Mouse (Mus musculus) hindlimb bud, embryonic 11.5 days (tissue): ENCODE measurements at regions not wholly inside any gene's neighbourhood (a gene's known extent, or its start where the extent isn't known, plus 50 kb on each side); places are given as distances from the start of the nearest gene placed in this dataset.

Experiments
- DNase-seq: peaks from one replicate; pipeline ENCODE4 v3.0.0-alpha.2; 2012; ENCODE audit warnings: low read depth, low spot score; ENCODE audit errors: extremely low spot score

DNA sequence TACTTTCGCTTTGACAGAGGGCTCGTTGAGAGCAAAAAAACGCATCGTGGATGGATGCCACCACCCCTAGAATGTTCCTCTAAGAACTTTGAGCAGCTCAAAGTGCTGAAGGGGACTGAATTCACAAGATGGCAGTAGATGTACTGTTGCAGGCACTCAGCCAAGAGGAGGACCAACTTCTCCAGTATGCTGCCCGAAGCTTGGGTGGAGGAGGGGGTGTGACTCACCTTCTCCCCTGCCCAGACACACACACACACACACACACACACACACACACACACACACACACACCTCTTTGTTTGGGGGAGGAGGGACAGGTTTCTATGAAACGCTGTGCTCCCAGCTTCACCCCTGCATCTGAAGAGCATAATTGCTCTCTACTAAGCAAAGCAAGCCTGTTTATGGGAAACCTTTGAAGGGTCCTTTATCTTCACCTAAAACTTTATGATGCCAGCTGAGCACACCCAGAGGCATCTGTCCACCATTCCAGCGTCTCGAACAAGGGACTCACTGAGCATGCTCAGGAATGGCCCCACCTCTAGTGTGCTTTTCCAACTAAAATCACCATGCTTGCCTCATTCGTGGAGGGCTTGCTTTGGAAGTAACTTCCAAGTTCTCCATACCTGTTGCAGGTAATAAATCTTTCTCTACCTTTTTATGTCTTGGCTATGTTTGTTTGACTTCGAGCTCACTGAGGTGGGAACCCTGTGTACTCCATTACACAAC lies 126.8 kb upstream of the Rreb1 start:
- DNase-seq = no peak

DNA sequence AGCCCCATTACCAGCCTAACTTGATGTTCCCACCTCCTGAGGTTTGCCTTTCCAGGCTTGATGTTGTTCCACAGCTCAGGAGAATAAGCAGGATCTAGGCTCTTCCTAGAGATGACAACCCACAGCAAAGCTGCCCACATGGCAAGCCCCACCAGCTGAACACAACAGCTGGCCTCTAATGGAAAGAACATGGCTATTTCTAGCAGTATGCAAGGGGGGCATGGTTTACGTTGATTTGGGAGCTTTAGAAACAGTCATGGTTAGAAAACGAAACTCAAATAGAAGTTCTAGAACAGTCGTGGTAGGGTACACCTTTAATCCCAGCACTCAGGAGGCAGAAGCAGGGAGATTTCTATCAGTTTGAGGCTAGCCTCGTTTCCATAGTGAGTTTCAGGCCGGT lies 123.5 kb upstream of the Rreb1 start:
- DNase-seq = no peak

DNA sequence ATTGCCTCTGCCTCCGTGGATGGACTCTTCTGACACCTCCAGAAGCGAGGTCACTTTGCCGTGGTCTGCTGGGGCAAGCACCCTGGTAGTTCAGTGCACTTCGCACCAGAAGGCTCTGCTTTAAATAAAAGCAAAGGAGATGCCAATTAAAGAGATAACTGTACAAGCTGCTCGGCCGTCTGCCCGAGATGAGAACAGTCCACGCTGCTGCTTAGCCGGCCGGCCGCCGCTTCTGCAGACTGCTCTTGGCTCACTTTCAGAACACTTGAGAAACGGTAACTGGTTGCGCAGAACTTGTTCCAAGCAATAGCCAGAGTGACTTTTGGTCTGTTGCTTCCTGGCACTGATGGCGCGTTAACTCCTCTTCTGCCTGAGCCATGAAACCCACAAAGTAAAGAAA lies 121.0 kb upstream of the Rreb1 start:
- DNase-seq = no peak

DNA sequence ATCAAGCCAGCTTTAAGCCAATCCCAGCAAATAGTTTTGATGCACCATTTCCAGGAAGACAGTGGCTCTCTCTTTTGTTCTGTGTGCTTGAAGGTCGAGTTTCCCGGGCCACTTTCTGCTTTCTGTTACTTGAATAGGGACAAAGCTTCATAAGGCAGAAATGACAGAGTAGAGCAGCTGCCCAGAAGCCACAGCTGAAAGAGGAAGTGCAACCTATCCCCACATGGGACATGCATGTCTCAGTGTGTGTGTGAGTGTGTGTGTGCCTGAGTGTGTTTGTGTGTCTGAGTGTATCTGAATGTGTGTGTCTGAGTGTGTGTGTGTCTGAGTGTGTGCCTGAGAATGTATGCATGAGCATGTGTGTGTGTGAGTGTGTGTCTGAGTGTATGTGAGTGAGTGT lies 120.2 kb upstream of the Rreb1 start:
- DNase-seq = no peak

DNA sequence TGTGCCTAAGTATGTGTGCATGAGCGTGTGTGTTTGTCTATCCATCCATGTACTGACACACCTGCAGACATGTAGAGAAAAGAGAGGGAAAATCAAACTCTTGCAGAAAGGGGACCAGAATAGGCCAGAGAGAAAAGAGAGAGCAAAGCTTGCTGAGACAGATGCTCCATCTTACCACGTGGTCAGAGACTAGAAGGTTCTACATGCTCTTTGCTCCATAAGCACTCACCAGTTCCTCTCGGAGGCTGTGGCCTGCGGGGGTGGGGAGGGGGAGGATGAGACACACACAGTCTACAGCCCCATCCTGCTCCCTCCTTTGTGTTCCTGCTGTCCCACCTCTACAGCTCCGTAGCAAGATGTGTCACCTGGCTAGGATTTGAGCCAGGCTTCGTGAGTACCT lies 119.7 kb upstream of the Rreb1 start:
- no peak for DNase-seq

DNA sequence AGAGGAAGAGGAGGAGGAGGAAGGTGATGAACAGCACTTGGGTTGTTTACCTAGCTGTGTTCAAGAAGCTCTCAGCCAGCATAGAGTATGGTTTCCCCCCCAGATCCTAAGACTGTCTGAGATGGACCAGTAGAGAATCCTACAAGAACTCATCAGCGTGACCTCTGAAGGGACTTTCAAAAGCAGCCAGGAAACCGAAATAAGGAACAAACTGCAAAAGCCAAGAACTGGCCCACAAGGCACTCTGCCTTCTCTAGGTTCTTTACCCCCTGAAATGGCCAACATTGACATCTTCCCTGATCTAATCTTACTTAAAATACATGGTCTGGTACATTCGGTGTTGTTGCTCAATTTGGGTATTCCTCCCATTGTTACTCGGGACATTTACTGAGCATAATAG lies 118.1 kb upstream of the Rreb1 start:
- DNase-seq = no peak

DNA sequence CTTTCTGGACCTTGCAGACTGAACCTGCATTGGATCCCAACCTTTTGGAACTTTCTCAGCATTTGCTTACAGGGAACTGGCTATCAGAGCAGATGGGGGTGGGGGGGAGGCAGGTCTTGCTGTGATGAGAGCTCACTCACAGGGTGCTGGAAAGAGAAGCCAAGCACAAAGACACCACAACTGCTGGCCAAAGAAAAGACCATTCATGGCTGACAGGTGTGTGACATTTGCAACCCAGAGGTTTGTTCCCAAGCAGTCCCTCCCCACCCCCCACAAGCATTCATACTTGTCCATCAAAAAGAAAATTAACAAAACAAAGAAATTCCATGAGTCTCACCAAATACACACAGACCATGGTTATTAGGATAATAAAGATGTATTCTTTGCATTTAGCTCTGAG lies 117.5 kb upstream of the Rreb1 start:
- DNase-seq = no peak

DNA sequence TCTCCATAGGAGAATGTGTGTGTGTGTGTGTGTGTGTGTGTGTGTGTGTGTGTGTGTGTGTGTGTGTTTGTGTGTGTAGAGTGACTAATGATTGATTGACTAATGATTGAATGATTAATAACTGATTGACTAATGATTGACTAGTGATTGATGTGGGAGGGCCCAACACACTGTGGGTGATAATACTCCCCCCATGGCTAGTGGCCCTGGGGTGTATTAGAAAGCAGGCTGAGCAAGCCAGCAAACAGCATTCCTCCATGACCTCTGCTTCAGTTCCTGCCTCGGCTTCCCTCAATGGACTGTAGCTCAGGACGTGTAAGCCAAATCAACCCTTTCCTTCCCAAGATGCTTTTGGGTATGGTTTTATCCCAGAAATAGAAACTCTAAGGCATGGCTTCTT lies 114.1 kb upstream of the Rreb1 start:
- no peak for DNase-seq

DNA sequence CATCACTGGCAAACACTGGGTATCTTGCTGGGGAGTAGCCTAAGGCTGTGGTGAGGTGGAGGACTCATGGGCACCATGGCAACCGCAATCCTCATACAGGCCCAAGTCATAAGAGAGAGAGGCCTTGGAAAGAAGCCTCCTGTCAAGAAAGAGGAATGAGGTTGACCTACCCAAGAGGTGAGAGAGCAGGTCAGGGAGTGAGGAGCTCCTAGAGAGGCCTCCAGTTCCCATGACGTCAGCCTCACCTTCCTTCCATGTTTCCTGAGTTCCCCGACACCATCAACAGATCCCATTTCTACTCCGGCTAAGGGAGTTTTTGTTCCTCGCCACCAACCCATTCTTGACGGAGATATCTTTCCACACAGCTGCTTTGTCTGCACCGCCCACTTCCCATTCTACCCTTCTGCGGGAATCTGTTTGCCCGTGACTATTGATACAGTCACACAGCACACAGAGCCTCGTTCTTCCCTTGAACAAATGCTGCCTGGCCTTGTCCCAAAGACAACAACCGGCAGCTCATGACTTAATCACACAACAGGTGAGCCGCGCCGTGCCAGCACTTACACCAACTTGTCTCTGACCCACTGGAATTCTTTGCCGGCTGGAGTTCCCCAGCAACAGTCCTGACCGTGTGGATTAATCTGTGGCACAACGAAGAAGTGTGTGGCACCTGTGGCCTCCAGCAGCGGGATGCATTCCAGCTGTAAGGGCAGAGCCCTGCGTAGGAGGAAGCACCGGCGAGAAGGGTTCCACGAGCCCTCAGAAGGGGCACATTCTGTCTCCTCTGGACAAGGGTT lies 111.8 kb upstream of the Rreb1 start:
- DNase-seq = no peak

DNA sequence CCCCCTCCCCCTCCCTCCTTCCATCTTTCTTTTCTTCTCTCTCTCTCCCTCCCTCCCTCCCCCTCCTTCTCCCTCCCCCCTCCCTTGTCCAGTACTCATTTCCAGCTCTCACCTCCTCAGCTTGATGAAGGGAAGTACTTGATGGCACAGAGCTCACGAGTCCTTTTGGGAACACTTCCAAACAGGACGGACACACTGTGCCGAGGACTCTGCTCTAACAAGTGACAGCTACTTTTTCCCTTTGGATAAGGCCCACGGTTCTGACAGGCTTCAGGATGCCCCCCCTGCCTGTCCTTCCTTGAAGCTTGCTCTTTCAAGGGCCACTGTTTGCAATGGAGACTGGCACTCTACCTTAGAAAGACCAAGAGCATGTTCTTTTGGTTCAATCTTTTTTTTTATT lies 110.8 kb upstream of the Rreb1 start:
- no peak for DNase-seq

DNA sequence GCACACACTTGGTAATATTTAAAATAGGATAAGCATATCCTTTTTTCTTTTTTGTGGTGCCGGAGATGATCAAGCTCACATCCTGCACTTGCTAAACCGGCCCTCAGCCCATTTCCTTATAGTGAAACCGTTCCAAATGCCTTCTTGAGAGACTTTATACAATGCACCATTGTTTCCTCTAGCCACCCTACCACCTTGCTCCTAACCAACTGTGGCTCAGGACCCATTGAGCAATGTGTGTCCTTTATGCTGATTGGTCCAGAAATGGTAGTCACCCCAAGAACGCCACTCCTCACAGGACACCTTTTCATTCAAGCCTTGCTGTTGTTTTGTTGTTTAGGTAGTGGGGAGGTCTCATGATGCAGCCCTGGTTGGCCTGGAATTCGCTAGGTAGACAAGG lies 110.3 kb upstream of the Rreb1 start:
- no peak for DNase-seq

DNA sequence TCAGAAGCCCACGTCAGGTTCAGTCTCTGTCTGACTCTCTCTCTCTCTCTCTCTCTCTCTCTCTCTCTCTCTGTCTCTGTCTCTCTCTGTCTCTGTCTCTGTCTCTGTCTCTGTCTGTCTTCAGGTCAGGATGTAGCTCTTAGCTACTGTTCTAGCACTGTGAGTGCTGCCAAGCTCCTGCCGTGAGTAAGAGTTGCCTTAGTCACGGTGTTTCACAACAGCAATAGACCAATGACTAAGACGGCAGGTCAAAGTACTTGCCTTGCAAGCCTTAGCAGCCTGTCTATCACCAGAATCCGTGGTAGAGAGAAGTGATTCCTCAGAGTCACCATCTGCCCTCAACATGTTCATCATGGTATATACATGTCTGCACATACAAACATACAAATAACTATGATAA lies 107.1 kb upstream of the Rreb1 start:
- no peak for DNase-seq

DNA sequence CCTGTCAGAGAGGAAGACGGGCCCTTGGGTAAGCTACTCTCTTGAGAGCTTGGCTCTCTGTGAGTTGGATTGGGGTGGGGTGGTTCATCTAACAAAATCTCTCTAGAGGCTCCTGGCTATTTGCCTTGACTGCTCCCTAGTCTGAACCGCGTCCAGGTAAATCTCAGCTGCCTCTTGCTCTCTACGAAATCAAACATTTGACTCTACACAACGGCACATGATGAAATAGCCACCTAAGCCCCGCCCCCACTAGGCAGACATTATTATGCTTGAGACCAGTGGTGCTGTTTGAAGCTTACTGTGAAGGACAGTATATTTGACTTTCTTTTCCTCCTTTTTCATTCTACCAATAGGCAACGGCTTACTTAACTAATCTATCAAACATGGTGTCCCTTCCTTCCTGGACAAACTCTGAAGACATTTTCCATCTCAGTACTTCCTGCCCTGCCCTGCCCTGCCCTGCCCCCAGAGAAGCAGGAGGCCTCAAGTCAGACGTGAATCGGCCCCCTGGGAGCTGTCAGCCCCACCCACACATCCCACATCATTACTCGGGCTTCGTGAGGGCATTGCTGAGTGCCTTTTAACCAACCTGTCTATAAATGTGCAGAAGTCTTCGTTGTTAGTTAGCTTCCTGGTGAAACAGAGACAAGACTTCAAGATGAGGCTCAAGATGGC lies 103.4 kb upstream of the Rreb1 start:
- DNase-seq = no peak

DNA sequence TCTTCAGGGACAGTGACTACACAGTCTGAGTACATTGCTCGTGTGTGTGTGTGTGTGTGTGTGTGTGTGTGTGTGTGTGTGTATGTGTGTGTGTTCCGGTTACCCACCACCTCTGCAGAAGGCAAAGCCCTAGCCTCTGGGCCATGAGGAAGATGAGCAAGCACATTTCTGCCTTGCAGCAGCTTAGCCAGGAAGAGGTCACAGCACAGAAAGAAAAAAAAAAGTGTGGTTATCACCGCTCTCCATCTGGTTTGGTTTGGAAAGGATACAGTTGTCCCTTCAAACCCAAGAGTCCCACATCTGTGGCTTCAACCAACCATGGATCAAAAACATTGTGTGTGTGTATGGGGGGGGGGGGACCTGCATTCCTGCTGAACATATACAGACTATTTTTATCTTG lies 102.5 kb upstream of the Rreb1 start:
- no peak for DNase-seq

DNA sequence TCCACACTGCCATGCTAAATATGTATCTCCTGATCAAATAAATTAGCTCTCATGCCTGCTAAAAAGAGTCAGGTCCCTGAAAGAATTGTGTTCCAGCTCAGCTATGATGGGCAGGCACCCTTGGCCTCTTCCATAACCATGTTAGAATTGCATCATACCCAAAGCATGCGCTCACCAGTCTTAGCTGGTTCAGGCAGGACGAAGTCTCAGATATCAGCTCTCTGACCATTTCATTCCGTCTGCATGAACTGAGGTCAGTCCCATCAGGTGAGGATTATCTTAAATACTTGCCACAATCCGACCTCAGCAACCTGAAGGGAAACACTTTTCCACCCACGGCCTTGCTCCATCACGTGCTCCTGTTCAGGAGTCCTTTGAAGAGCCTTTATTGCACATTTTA lies 101.3 kb upstream of the Rreb1 start:
- no peak for DNase-seq

DNA sequence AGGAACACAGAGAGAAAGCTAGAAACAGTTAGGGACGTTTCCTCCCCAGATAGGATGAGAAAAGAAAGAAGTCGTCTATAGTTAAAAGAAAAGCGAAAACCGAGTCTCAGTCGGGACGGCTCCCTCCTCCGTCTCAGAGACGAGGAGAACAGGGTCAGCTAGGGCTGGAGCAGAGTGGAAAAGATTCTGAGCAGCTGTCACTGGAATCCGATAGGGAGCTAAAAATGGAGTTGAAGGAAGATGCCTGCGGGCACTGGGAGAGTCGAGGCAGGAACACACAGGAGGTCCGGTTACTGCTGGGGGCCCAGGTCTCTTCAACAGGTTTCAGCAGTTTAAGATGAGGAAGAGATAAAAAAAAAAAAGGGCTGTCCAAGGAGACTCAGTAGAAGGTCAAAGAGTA lies 99.9 kb upstream of the Rreb1 start:
- DNase-seq = no peak

DNA sequence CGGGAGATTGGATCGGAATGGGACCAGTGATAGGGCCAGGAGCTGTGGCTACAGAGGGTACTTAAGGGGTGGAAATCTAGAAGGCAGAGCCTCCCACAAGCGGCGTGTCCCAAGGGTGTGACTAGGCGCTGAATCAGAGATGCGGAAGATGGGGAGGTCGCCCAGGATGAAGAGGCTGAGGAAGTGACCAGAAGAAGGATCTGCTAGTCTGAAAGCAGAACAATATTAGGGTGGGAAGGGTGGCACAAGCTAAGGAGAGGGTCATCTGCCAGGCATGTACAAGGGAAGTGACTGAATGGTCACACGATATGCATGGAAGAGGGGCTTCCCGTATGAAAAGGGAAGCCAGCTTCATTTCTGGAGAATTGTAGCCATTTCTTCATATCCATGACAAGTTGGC lies 99.4 kb upstream of the Rreb1 start:
- no peak for DNase-seq

DNA sequence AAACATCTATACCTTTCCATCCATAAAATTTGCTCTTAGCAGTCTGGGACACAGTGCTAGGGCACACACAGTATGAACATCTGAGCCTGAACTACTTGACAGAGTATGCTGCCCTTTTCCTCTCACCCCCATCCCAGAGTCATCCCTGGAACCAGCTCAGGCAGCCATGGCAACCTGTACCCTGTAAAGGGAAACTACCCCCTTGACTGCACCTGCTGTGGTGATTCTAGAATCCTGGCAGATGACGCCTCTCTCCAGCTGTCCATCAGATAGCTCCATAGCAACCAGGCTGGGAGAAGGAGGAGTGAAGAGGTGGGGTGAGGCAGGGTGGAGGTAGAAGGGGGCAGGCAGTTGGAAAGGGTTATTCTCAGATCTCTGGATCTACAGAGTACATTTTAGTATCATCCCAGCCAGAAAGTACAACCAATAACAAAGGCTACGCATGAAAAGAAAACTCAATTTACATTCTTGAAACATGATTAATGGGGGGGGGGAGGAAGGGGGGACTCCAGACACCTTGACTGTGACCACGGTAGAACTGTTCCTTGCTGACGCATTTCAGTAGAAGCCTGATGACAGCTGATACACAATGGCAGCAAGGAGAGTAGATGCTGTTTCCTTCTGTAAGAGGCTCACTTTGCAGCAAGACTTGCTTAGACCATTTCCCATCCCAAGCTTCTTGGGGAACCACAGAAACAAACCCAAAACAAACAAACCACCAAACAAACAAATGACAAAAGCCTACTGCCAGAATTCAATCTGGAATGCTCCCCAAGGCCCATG lies 97.2 kb upstream of the Rreb1 start:
- no peak for DNase-seq

DNA sequence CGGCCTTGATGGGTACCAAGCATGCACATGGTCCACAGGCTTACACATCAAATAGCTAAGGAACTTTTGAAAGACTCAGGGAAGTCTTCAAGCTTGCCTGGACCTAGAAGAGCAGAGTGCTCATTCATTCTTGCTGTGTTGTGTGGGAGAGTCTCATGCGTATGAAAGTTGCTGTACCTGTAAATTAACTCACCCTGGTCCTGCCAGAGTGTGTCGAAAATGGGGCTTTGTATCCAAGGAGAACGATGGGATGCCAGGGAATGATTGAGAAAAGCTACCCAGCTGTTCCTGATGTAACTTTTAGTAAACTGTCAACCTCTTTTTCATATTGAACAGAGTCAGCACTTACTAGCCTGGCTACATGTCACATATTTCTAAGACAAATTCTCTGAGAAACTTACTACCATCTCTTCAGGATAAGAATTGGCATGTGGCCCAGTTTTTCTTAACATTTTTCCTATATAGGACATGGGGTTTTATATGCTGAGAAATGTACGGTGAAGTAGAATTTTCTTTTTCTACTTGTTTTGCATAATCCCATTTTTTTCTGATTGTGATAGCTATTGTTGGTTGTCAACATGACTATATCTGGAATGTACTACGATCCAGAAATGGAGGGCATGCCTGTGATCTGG lies 95.0 kb upstream of the Rreb1 start:
- no peak for DNase-seq

DNA sequence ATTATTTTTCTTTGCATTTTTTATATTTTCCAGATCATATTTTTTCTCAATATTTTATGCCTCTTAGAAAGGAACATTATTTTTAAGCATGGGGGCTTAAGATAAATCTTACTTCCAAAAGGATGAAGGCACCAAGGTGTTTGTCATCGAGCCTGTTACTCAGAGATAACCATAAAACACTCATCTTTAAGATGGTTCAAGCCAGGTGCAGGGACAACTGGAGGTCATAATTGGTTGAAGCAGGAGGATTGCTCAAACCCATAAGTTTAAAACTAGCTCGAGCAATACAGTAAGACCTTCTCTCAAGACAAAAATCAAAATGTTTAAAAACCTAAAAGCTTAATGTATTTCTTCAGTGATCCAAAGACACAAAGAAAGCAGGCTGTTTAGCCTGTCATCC lies 92.6 kb upstream of the Rreb1 start:
- no peak for DNase-seq

DNA sequence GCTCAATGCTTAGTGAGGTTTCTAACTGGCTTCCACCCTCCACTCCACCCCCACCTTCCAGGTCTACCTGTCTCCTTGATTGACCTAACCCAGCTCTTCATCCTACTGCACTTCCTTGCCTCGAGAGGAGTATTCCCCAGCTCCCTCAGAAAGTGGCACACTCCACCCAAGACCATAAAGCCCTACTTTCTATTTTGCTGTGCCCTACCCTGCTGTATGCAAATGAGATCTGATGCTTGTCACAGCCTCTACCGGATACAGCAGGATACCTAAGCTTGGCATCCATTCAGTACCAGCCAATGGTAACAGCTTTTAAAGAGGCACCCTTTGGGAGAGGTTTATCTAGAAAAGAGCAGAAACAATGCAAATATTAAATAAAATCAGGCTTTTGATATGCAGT lies 92.1 kb upstream of the Rreb1 start:
- no peak for DNase-seq
